Mouse (Mus musculus): Measurements from ENCODE around the gene Mup12. TPM values are rescaled to one million over a fixed set of nuclear protein-coding genes. Genes with fewer than 3 reads are reported as not detected.
"Not testable (repeated sequence)": the region's sequence is repeated elsewhere in the genome, so short reads cannot be mapped to it uniquely, and the experiment has no call there.

Mup12 gene
- total RNA-seq (2021) (1 to 10 TPM; 2.7 to 9.3 TPM), polyA plus RNA-seq (2012; rRNA removed) (not detected in 2 replicates)
- long read RNA-seq: 0 reads

DNA sequence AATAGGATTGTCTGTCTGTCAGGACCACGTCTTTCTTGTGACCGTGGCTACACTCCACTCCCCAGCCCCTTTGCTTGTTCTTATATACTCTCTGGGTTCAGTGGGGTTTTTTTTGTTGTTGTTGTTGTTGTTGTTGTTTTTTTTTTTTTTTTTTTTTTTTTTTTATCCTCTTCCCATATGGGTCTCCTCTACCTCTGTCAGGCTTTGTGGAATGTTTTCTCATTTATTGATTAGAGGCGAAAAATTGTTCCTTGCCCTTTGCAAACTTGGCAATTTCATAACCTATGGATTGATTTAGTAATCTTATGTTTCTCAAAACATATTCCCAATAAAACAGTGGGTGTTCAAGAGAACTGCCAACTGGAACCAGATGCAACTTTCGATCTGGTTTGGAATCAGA lies at the start of gene Mup12:
Gene Mup12, minus strand, starts transcription at position 101 of the 400 bp plus-strand sequence.
- DNase-seq: not testable (repeated sequence)

Other genes starting within 250 kb of the Mup12 start
- under 1 TPM in 1 of 2 experiments, not detected in 1; 0.98 TPM for gene Mup1, start 239.4 kb downstream of the Mup12 start, total RNA-seq (2021)
- gene Mup1, start 239.4 kb downstream of the Mup12 start, polyA plus RNA-seq (2012; rRNA removed): not detected in 2 replicates
- gene Mup10, start 159.1 kb downstream of the Mup12 start, total RNA-seq (2021): 1 to 10 TPM in 1 of 2 experiments, not detected in 1; 1.9 TPM
- gene Mup10, start 159.1 kb downstream of the Mup12 start, polyA plus RNA-seq (2012; rRNA removed): not detected in 2 replicates
- 1 to 10 TPM; 2.3 to 3.9 TPM for gene Mup11, start 78.9 kb downstream of the Mup12 start, total RNA-seq (2021)
- not detected in 2 replicates for gene Mup11, start 78.9 kb downstream of the Mup12 start, polyA plus RNA-seq (2012; rRNA removed)
- 100 to 1,000 TPM in 1 of 2 experiments, 1 to 10 TPM in 1; 9.8 to 191 TPM for gene Mup22, start 80.1 kb upstream of the Mup12 start, total RNA-seq (2021)
- not detected in 2 replicates for gene Mup22, start 80.1 kb upstream of the Mup12 start, polyA plus RNA-seq (2012; rRNA removed)